Mouse (Mus musculus) myocyte (in vitro differentiated cells): ENCODE results near the gene Aacs.

Experiments
- CEBPB ChIP-seq: IDR thresholded peaks from 2 replicates; pipeline ENCODE4 v1.6.1; 2011; ENCODE audit warnings: mild to moderate bottlenecking, moderate library complexity; ENCODE audit not compliant: poor library complexity, insufficient read depth, severe bottlenecking
- E2F4 ChIP-seq: IDR thresholded peaks from one replicate; pipeline ENCODE4 v1.6.1; 2011; ENCODE audit warnings: mild to moderate bottlenecking, control low read depth, moderate library complexity; ENCODE audit not compliant: insufficient read depth
- MAX ChIP-seq: IDR thresholded peaks from one replicate; pipeline ENCODE4 v1.6.1; 2011; ENCODE audit warnings: low read depth, mild to moderate bottlenecking, control low read depth
- MYOD1 ChIP-seq, 3 experiments: IDR thresholded peaks; one replicate each; pipeline ENCODE4 v1.6.1; 2011; ENCODE audit warnings: control low read depth in 2 of 3, low read depth in 2 of 3, mild to moderate bottlenecking in 2 of 3, moderate library complexity in 1 of 3; ENCODE audit not compliant: insufficient read length in 2 of 3, control insufficient read depth in 1 of 3
- MYOG ChIP-seq, 3 experiments: IDR thresholded peaks; one replicate each; pipeline ENCODE4 v1.6.1; 2011; ENCODE audit warnings: control low read depth in 2 of 3, low read depth in 2 of 3, mild to moderate bottlenecking in 2 of 3; ENCODE audit not compliant: insufficient read length in 2 of 3, control insufficient read depth in 1 of 3, insufficient read depth in 1 of 3
- POLR2A ChIP-seq: IDR thresholded peaks from one replicate; pipeline ENCODE4 v1.6.1; 2011; ENCODE audit warnings: low read depth, mild to moderate bottlenecking, control low read depth, moderate library complexity; ENCODE audit not compliant: insufficient read length
- POLR2AphosphoS2 ChIP-seq: IDR thresholded peaks from one replicate; pipeline ENCODE4 v1.6.1; 2011; ENCODE audit warnings: low read depth, control low read depth; ENCODE audit not compliant: insufficient read length
- SRF ChIP-seq: IDR thresholded peaks from one replicate; pipeline ENCODE4 v1.6.1; 2011; ENCODE audit warnings: low read depth; ENCODE audit not compliant: control insufficient read depth, insufficient read length
- TCF12 ChIP-seq: IDR thresholded peaks from one replicate; pipeline ENCODE4 v1.6.1; 2011; ENCODE audit warnings: mild to moderate bottlenecking, control low read depth; ENCODE audit not compliant: poor library complexity, insufficient read depth, severe bottlenecking
- TCF3 ChIP-seq: IDR thresholded peaks from one replicate; pipeline ENCODE4 v1.6.1; 2011; ENCODE audit warnings: low read depth, control low read depth; ENCODE audit not compliant: insufficient read length

- TF ChIP-seq E2F4 (no peak), POLR2A (no peak), POLR2AphosphoS2 (no peak), TCF3 (no peak), TCF12 (no peak), MAX (no peak), MYOG (IDR thresholded peaks at IDR 0.05; ENCODE audit: control insufficient read depth in 1 of 3, insufficient read depth in 1 of 3, insufficient read length in 2 of 3, low read depth in 2 of 3) (no peak), CEBPB (no peak), MYOD1 (IDR thresholded peaks at IDR 0.05; ENCODE audit: control insufficient read depth in 1 of 3, insufficient read length in 2 of 3, low read depth in 2 of 3) (no peak), SRF (no peak)
Observed at GRCm38 (mm10) chr5:125531634-125532033, 56.0 kb downstream of the Aacs start, which contains the start of gene Tmem132b.
